Mouse (Mus musculus) kidney, postnatal 0 days (tissue): ENCODE measurements around the gene Rab28. TPM values are rescaled to one million over a fixed set of nuclear protein-coding genes. Genes with fewer than 3 reads are reported as not detected.

Experiments
- ATAC-seq: fragments of 200-750 bp; cut with Nextera tagmentation; replicated peaks from 2 replicates; pipeline ENCODE4 v1.8.0; 2017; ENCODE audit warnings: low read depth, moderate number of reproducible peaks, moderate TSS enrichment, moderate library complexity; ENCODE audit not compliant: low FRiP score
- DNase-seq: peaks from one replicate; pipeline ENCODE4 v3.0.0-alpha.2; 2016; ENCODE audit warnings: low spot score
- H3K27ac ChIP-seq: fragments of 300-500 bp; sonication (generic); 2 replicates; pipeline ENCODE4 v1.5.1; 2014; ENCODE audit warnings: mild to moderate bottlenecking
- H3K27me3 ChIP-seq: fragments of 300-500 bp; sonication (generic); 2 replicates; pipeline ENCODE4 v1.6.1; 2014; ENCODE audit warnings: low read length, mixed read lengths; ENCODE audit not compliant: insufficient read depth
- H3K36me3 ChIP-seq: fragments of 300-500 bp; sonication (generic); 2 replicates; pipeline ENCODE4 v1.6.1; 2014; ENCODE audit warnings: low read length, mixed read lengths; ENCODE audit not compliant: insufficient read depth
- H3K4me1 ChIP-seq: fragments of 300-500 bp; sonication (generic); replicated peaks from 2 replicates; pipeline ENCODE4 v1.6.1; 2014; ENCODE audit warnings: antibody characterized with exemption, low read length, mixed read lengths; ENCODE audit not compliant: insufficient read depth
- H3K4me2 ChIP-seq: fragments of 300-500 bp; sonication (generic); 2 replicates; pipeline ENCODE4 v1.6.1; 2014; ENCODE audit warnings: mild to moderate bottlenecking, low read length, moderate library complexity, mixed read lengths
- H3K4me3 ChIP-seq: fragments of 300-500 bp; sonication (generic); replicated peaks from 2 replicates; pipeline ENCODE4 v1.5.1; 2014; ENCODE audit warnings: low read depth, low read length
- H3K9ac ChIP-seq: fragments of 300-500 bp; sonication (generic); 2 replicates; pipeline ENCODE4 v1.6.1; 2014; ENCODE audit warnings: low read depth, low read length
- H3K9me3 ChIP-seq: fragments of 300-500 bp; sonication (generic); replicated peaks from 2 replicates; pipeline ENCODE4 v1.6.1; 2016; ENCODE audit warnings: low read length, inconsistent platforms, mixed read lengths
- CTCF ChIP-seq: IDR thresholded peaks from 2 replicates; pipeline ENCODE4 v1.5.1; 2016; ENCODE audit warnings: antibody characterized with exemption, low read depth, mild to moderate bottlenecking, moderate library complexity
- WGBS: fragments of 180-500 bp; shearing (Covaris S2); extraction: QIAGEN DNeasy Blood & Tissue Kit; methylation state at CpG from one replicate; pipeline ENCODE4 v1.1.7; 2014; 5-methylcytosine and 5-hydroxymethylcytosine counted together
- polyA plus RNA-seq: library from polyadenylated mRNA; unstranded; fragments of >200 nt; fragmentation: Nextera tagmentation; extraction: Ambion mirVana; gene quantifications from 2 replicates; pipeline ENCODE4 v1.2.1, GENCODE M21; 2015

Rab28 gene
- polyA plus RNA-seq, 1 experiment from 2014 or later: 65.7 TPM

- 83% methylated on average over 6 of the region's 6 CpGs for WGBS
- no peak for ATAC-seq
Measured at GRCm38 (mm10) chr5:41666012-41666411, 41.9 kb downstream of the Rab28 start.

GRCm38 (mm10) chr5:41636793-41637192, 71.2 kb downstream of the Rab28 start:
- Histone ChIP-seq H3K27ac (no peak overlapping the region), H3K4me3 (no peak overlapping the region), H3K27me3 (no peaks in the 10 kb centered on the region), H3K4me1 (no peaks in the 10 kb centered on the region), H3K9ac (no peak overlapping the region), H3K36me3 (no peaks in the 10 kb centered on the region), H3K9me3 (no peaks in the 10 kb centered on the region), H3K4me2 (no peak overlapping the region)
- no peak for ATAC-seq
- no peak for TF ChIP-seq CTCF
- no peak for DNase-seq
- WGBS: 57% methylated on average over 2 of the region's 2 CpGs

More at GRCm38 (mm10) chr5:41666012-41666411, 41.9 kb downstream of the Rab28 start:
- no peak overlapping the region for H3K27ac ChIP-seq
- no peak overlapping the region for H3K4me3 ChIP-seq
- TF ChIP-seq CTCF: no peak
- H3K9ac ChIP-seq: no peak overlapping the region
- H3K27me3 ChIP-seq: no peaks in the 10 kb centered on the region
- no peaks in the 10 kb centered on the region for H3K9me3 ChIP-seq
- H3K4me2 ChIP-seq: no peak overlapping the region
- DNase-seq: no peak
- no peaks in the 10 kb centered on the region for H3K4me1 ChIP-seq
- no peaks in the 10 kb centered on the region for H3K36me3 ChIP-seq

GRCm38 (mm10) chr5:41627224-41628144, 80.5 kb downstream of the Rab28 start:
- H3K9me3 ChIP-seq: no peaks in the 10 kb centered on the region
- ATAC-seq (peak; percentile 61; the same call in 1 of the 2 replicates), DNase-seq (no peak)
- no peak for TF ChIP-seq CTCF
- WGBS: 69% methylated on average over 7 of the region's 7 CpGs
- no peak overlapping the region for H3K27ac ChIP-seq
- no peak overlapping the region for H3K4me2 ChIP-seq
- no peaks in the 10 kb centered on the region for H3K36me3 ChIP-seq
- H3K9ac ChIP-seq: no peak overlapping the region
- H3K4me1 ChIP-seq: no peaks in the 10 kb centered on the region
- H3K27me3 ChIP-seq: no peaks in the 10 kb centered on the region
- no peak overlapping the region for H3K4me3 ChIP-seq

- H3K9me3 ChIP-seq: no peaks in the 10 kb centered on the region
- ATAC-seq (no peak), DNase-seq (no peak)
- WGBS: 38% methylated on average over 7 of the region's 7 CpGs
- no peak overlapping the region for H3K27ac ChIP-seq
- TF ChIP-seq CTCF: no peak
- H3K4me2 ChIP-seq: no peak overlapping the region
- no peaks in the 10 kb centered on the region for H3K4me1 ChIP-seq
- no peaks in the 10 kb centered on the region for H3K36me3 ChIP-seq
- H3K4me3 ChIP-seq: no peak overlapping the region
- H3K9ac ChIP-seq: no peak overlapping the region
- no peaks in the 10 kb centered on the region for H3K27me3 ChIP-seq
Measured at GRCm38 (mm10) chr5:41625544-41625943, 82.4 kb downstream of the Rab28 start.

- TF ChIP-seq CTCF: no peak
- 80% methylated on average over 3 of the region's 3 CpGs for WGBS
- H3K36me3 ChIP-seq: no peaks in the 10 kb centered on the region
- ATAC-seq: no peak
- H3K27ac ChIP-seq: no peak overlapping the region
- no peaks in the 10 kb centered on the region for H3K4me1 ChIP-seq
- no peaks in the 10 kb centered on the region for H3K27me3 ChIP-seq
- no peak overlapping the region for H3K9ac ChIP-seq
- no peaks in the 10 kb centered on the region for H3K9me3 ChIP-seq
- H3K4me2 ChIP-seq: no peak overlapping the region
- no peak for DNase-seq
- H3K4me3 ChIP-seq: no peak overlapping the region
Measured at GRCm38 (mm10) chr5:41621748-41622147, 86.2 kb downstream of the Rab28 start.

- no peak for DNase-seq
- Histone ChIP-seq H3K36me3 (no peaks in the 10 kb centered on the region), H3K27ac (no peak overlapping the region), H3K4me3 (no peak overlapping the region), H3K9me3 (no peaks in the 10 kb centered on the region), H3K4me1 (no peaks in the 10 kb centered on the region), H3K4me2 (no peak overlapping the region), H3K27me3 (no peaks in the 10 kb centered on the region), H3K9ac (no peak overlapping the region)
- no peak for TF ChIP-seq CTCF
- WGBS: 41% methylated on average over 1 of the region's 1 CpGs
- ATAC-seq: no peak
Measured at GRCm38 (mm10) chr5:41618966-41619365, 89.0 kb downstream of the Rab28 start.
